Mouse (Mus musculus) spleen, adult 2 months (tissue): Measurements from ENCODE around the gene Cd7. TPM values are rescaled to one million over a fixed set of nuclear protein-coding genes. Genes with fewer than 3 reads are reported as not detected.
"Not testable (repeated sequence)": the region's sequence is repeated elsewhere in the genome, so short reads cannot be mapped to it uniquely, and the experiment has no call there.

Source experiments
- DNase-seq, 2 experiments: peaks; one replicate each; pipeline versions ENCODE4 v3.0.0 to v3.0.0-alpha.2; 2012 to 2021; ENCODE audit warnings: low spot score in 2 of 2, low read depth in 1 of 2
- H3K27ac ChIP-seq: fragments of 200-500 bp; 2 replicates; pipeline ENCODE4 v1.5.1; 2012; ENCODE audit warnings: low read length, inconsistent platforms; ENCODE audit not compliant: insufficient read depth
- H3K27me3 ChIP-seq: fragments of 200-500 bp; 2 replicates; pipeline ENCODE4 v1.6.1; 2012; ENCODE audit warnings: mild to moderate bottlenecking, moderate library complexity, low read length, inconsistent platforms; ENCODE audit not compliant: control insufficient read depth, insufficient read depth
- H3K36me3 ChIP-seq: fragments of 200-500 bp; 2 replicates; pipeline ENCODE4 v1.6.1; 2012; ENCODE audit warnings: mild to moderate bottlenecking, low read length, inconsistent platforms; ENCODE audit not compliant: control insufficient read depth, insufficient read depth
- H3K4me1 ChIP-seq: fragments of 200-500 bp; 2 replicates; pipeline ENCODE4 v1.6.1; 2011; ENCODE audit warnings: inconsistent platforms; ENCODE audit not compliant: control insufficient read depth, insufficient read depth, insufficient read length
- H3K4me3 ChIP-seq: fragments of 200-500 bp; 2 replicates; pipeline ENCODE4 v1.5.1; 2011; ENCODE audit warnings: mild to moderate bottlenecking, inconsistent platforms; ENCODE audit not compliant: insufficient read depth, insufficient read length; ENCODE audit errors: extremely low read depth
- CTCF ChIP-seq: fragments of 200-500 bp; IDR thresholded peaks from 2 replicates; pipeline ENCODE4 v1.5.1; 2011; ENCODE audit warnings: mild to moderate bottlenecking, inconsistent platforms; ENCODE audit not compliant: insufficient read depth, insufficient read length, insufficient replicate concordance; ENCODE audit errors: extremely low read depth
- POLR2A ChIP-seq: fragments of 200-500 bp; IDR thresholded peaks from 2 replicates; pipeline ENCODE4 v1.6.1; 2011; ENCODE audit warnings: low read depth, low read length, inconsistent platforms
- WGBS: fragments of 180-500 bp; shearing (Covaris S2); methylation state at CpG from one replicate; pipeline ENCODE4 v1.1.7; 2018; 5-methylcytosine and 5-hydroxymethylcytosine counted together
- polyA plus RNA-seq: library from polyadenylated mRNA; depleted of rRNA; stranded (reverse); fragments of >200 nt; gene quantifications from 2 replicates; pipeline ENCODE4 v1.2.3, GENCODE M21; 2012

The Cd7 gene
- polyA plus RNA-seq, 1 experiment, result 63.0 TPM

DNA sequence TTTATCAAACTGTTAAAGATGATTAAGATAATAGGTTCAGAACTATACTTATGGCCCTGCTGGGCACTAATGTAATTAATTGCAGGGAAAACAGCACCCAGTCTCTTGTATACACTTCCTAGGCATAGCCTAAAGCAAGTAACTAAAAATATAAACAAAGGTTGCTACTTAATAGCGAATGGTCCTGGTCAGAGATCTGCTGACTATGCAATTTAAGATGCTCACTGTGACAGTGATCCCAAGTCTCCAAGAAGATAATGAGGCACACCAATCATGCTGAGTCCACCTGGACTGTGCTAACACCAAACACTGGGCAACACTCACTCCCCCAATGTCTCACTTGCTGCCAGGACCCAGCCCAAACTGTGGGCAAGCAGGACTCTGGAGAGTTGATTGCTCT, 10.6 kb upstream of the Cd7 start:
- Histone ChIP-seq H3K4me3 (no peak overlapping the region), H3K27me3 (no peaks in the 10 kb centered on the region), H3K36me3 (no peaks in the 10 kb centered on the region), H3K27ac (no peak overlapping the region), H3K4me1 (no peaks in the 10 kb centered on the region)
- 78% methylated on average over 1 of the region's 1 CpGs for WGBS
- DNase-seq, result no peak
- TF ChIP-seq POLR2A (no peak), CTCF (no peak)

DNA sequence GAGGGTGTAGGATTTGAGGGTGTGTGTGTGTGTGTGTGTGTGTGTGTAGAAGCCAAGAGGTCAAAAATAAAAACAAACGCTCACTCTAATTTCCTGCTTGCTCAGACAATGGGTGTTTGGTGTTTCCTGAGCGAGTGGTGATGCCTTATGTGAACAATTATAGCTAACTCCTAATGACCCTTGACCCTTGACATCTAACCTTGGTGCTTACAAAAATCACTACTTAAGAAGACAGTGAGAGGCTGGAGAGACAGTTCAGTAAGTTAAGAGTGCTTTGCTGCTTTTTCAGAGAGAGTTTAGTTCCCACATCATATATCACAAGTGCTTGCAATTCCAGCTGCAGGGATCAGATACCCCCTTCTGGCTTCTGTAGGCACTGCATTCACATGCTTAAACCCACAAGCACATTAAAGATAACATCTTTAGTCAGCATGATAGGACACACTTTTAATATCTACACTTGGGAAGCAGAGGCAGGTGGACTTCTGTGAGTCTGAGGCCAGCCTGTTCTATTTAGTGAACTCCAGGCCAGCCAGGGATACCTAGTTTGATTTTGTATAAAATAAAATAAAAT, 8.7 kb upstream of the Cd7 start:
- no peaks in the 10 kb centered on the region for H3K27me3 ChIP-seq
- H3K27ac ChIP-seq, result no peak overlapping the region
- no peak overlapping the region for H3K4me3 ChIP-seq
- 68% methylated on average over 2 of the region's 2 CpGs for WGBS
- DNase-seq, result no peak
- no peaks in the 10 kb centered on the region for H3K36me3 ChIP-seq
- H3K4me1 ChIP-seq, result no peaks in the 10 kb centered on the region
- TF ChIP-seq CTCF (no peak), POLR2A (no peak)

DNA sequence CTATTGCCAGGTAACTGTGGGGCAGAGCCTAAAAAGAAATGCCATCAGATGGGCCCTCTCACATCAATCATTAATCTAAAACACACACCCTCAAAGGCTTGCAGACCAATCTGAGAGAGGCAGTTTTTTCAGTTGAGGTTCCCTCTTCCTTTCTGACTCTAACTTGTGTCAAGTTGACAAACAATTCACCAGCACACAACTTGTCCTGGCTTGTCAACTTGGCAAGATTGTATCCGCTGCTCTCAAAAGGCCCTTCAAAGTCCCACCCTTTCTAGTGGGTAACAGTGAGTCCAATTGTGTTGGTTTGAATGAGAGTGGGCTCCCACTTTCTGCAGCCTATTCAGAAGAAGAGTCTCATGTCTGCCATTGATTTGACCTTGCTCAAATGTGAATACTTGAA, 6.1 kb upstream of the Cd7 start:
- H3K4me3 ChIP-seq, result no peak overlapping the region
- no peak for TF ChIP-seq CTCF
- TF ChIP-seq POLR2A, result no peak
- 92% methylated on average over 1 of the region's 1 CpGs for WGBS
- DNase-seq, result no peak
- no peaks in the 10 kb centered on the region for H3K27me3 ChIP-seq
- H3K36me3 ChIP-seq, result no peaks in the 10 kb centered on the region
- H3K27ac ChIP-seq, result no peak overlapping the region
- H3K4me1 ChIP-seq, result no peaks in the 10 kb centered on the region

DNA sequence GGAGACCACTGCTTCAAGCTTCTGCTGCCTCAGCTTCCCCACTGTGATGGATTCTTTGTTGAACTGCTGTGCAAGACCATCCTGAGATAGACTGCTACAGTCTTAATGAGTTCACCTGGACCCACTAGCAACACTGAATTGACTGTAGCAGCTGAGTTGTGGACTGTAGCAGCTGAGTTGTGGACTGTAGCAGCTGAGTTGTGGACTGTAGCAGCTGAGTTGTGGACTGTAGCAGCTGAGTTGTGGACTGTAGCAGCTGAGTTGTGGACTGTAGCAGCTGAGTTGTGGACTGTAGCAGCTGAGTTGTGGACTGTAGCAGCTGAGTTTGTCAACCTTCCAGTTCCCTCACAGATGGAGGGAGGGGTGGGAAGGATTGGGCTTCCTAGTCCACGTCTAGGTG, 3.8 kb upstream of the Cd7 start:
- 63% methylated on average over 1 of the region's 1 CpGs for WGBS
- H3K36me3 ChIP-seq, H3K27me3 ChIP-seq, H3K4me1 ChIP-seq, H3K27ac ChIP-seq, H3K4me3 ChIP-seq, DNase-seq: not testable (repeated sequence)

DNA sequence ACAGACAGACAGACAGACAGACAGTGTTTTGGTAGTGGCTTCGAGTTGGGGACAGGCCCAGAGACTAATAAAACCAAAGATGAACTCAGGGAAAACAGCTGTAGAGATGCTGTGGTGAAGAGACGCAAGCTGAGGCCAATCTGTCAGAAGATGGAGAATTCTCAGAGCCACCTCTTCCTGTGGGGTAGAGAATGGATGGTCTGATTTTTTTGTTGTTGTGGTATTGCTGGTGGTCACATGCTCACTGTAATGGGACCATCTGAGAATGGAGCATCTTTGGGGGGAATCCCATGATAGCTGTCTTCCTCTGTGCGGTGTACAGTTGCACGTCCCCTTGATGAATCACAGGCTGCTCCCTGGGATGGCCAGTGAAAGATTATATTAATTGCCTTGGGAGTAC, 3.3 kb upstream of the Cd7 start:
- no peaks in the 10 kb centered on the region for H3K36me3 ChIP-seq
- no peaks in the 10 kb centered on the region for H3K4me1 ChIP-seq
- no peak overlapping the region for H3K4me3 ChIP-seq
- no peaks in the 10 kb centered on the region for H3K27me3 ChIP-seq
- no peak overlapping the region for H3K27ac ChIP-seq
- 69% methylated on average over 4 of the region's 4 CpGs for WGBS
- no peak for TF ChIP-seq POLR2A
- TF ChIP-seq CTCF, result no peak
- DNase-seq, result no peak

DNA sequence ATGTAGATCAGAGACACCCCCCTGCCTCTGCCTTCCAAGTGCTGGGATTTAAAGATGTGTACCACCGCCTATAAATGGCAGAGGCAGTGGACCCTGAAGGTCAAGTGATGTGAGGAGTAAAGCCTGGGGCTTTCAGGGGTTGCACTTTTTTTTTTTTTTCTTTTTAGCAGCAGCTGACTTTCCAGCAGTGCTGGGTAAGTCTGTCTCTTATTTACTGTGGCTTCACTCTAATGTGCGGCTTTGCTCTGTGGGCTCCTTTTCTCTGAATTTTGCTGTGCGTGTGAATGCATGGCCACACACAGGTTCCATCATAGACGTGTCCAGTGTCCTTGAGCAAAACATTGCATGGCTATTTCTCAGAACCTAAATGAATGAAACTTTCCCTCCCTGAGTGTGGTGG, 2.4 kb upstream of the Cd7 start:
- Histone ChIP-seq H3K4me1 (no peaks in the 10 kb centered on the region), H3K27me3 (no peaks in the 10 kb centered on the region), H3K27ac (no peak overlapping the region), H3K36me3 (no peaks in the 10 kb centered on the region), H3K4me3 (no peak overlapping the region)
- 77% methylated on average over 4 of the region's 4 CpGs for WGBS
- TF ChIP-seq POLR2A (no peak), CTCF (no peak)
- no peak for DNase-seq

DNA sequence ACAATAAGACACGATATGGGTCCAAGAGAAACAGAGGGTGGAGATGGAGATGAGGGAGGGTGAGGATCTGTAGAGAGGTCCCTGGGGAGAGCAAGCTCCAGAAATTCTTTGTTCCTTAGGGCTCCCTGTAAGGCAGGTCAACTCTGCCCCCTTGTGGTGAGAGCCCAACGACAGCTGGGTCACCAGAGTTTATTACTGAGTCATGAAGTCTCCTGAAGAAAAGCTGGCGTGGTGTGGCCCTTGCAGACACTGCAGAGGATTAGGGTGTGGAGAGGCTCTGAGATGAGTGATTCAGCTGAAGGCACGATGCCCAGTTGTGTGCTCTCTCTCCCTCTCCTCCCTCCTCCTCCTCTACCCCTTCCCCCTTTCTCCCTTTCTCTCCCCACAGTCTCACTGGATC, 2.0 kb upstream of the Cd7 start:
- WGBS, result 6% methylated on average over 4 of the region's 4 CpGs
- TF ChIP-seq POLR2A (no peak), CTCF (peak; percentile 74; the same call in 1 of the 2 replicates)
- DNase-seq, result peak in 1 of 2 experiments; percentile 59

More for the DNA sequence above, 2.0 kb upstream of the Cd7 start:
- Histone ChIP-seq H3K4me3 (no peak overlapping the region), H3K27ac (no peak overlapping the region), H3K4me1 (no peaks in the 10 kb centered on the region), H3K36me3 (no peaks in the 10 kb centered on the region), H3K27me3 (no peaks in the 10 kb centered on the region)
